Mouse (Mus musculus) neural tube, embryonic 15.5 days (tissue): Measurements from ENCODE around the gene Saa2. TPM values are rescaled to one million over a fixed set of nuclear protein-coding genes. Genes with fewer than 3 reads are reported as not detected.

Experiments
- ATAC-seq: fragments of 200-750 bp; cut with Nextera tagmentation; 2 replicates; pipeline ENCODE4 v1.8.0; 2017; ENCODE audit warnings: mild to moderate bottlenecking, moderate TSS enrichment, moderate library complexity; ENCODE audit not compliant: low FRiP score
- H3K27ac ChIP-seq: fragments of 300-500 bp; sonication (generic); replicated peaks from 2 replicates; pipeline ENCODE4 v1.5.1; 2015; ENCODE audit warnings: mild to moderate bottlenecking, inconsistent platforms
- H3K27me3 ChIP-seq: fragments of 300-500 bp; sonication (generic); replicated peaks from 2 replicates; pipeline ENCODE4 v1.6.1; 2015; ENCODE audit warnings: inconsistent platforms
- H3K36me3 ChIP-seq: fragments of 300-500 bp; sonication (generic); 2 replicates; pipeline ENCODE4 v1.6.1; 2015; ENCODE audit warnings: inconsistent platforms
- H3K4me1 ChIP-seq: fragments of 300-500 bp; sonication (generic); 2 replicates; pipeline ENCODE4 v1.6.1; 2015; ENCODE audit warnings: inconsistent platforms
- H3K4me2 ChIP-seq: fragments of 300-500 bp; sonication (generic); 2 replicates; pipeline ENCODE4 v1.6.1; 2015; ENCODE audit warnings: inconsistent platforms, mild to moderate bottlenecking, moderate library complexity
- H3K4me3 ChIP-seq: fragments of 300-500 bp; sonication (generic); replicated peaks from 2 replicates; pipeline ENCODE4 v1.5.1; 2015; ENCODE audit warnings: mild to moderate bottlenecking, inconsistent platforms
- H3K9ac ChIP-seq: fragments of 300-500 bp; sonication (generic); replicated peaks from 2 replicates; pipeline ENCODE4 v1.6.1; 2015; ENCODE audit warnings: mild to moderate bottlenecking, inconsistent platforms
- H3K9me3 ChIP-seq: fragments of 300-500 bp; sonication (generic); replicated peaks from 2 replicates; pipeline ENCODE4 v1.6.1; 2016; ENCODE audit warnings: inconsistent platforms
- WGBS: fragments of 180-500 bp; shearing (Covaris S2); methylation state at CpG from one replicate; pipeline ENCODE4 v1.1.7; 2015; ENCODE audit warnings: mixed read lengths; 5-methylcytosine and 5-hydroxymethylcytosine counted together
- polyA plus RNA-seq: library from polyadenylated mRNA; unstranded; fragments of >200 nt; fragmentation: Nextera tagmentation; extraction: Ambion mirVana; gene quantifications from 2 replicates; pipeline ENCODE4 v1.2.1, GENCODE M21; 2015

The Saa2 gene
- polyA plus RNA-seq, 1 experiment from 2014 or later = not detected

- no peak overlapping the region for H3K4me3 ChIP-seq
- H3K27me3 ChIP-seq = no peaks in the 10 kb centered on the region
- no peaks in the 10 kb centered on the region for H3K9me3 ChIP-seq
Measured at GRCm38 (mm10) chr7:46767371-46767770, 15.8 kb downstream of the Saa2 start.

GRCm38 (mm10) chr7:46768451-46768850 is 16.9 kb downstream of the Saa2 start:
- 95% methylated on average over 7 of the region's 7 CpGs for WGBS

More at GRCm38 (mm10) chr7:46767371-46767770, 15.8 kb downstream of the Saa2 start:
- Histone ChIP-seq H3K4me2 (no peak overlapping the region), H3K9ac (no peak overlapping the region), H3K27ac (no peak overlapping the region), H3K4me1 (no peaks in the 10 kb centered on the region), H3K36me3 (peaks cover 72% of the 10 kb centered on the region)
- no peak for ATAC-seq

GRCm38 (mm10) chr7:46770706-46771105 is 19.1 kb downstream of the Saa2 start:
- Histone ChIP-seq H3K9ac (no peak overlapping the region), H3K4me1 (no peaks in the 10 kb centered on the region), H3K4me3 (no peak overlapping the region), H3K9me3 (no peaks in the 10 kb centered on the region), H3K27ac (no peak overlapping the region), H3K36me3 (peaks cover 76% of the 10 kb centered on the region), H3K4me2 (no peak overlapping the region), H3K27me3 (no peaks in the 10 kb centered on the region)
- no peak for ATAC-seq
- WGBS = 65% methylated on average over 4 of the region's 4 CpGs

More at GRCm38 (mm10) chr7:46768451-46768850, 16.9 kb downstream of the Saa2 start:
- Histone ChIP-seq H3K4me2 (no peak overlapping the region), H3K27ac (no peak overlapping the region), H3K9me3 (no peaks in the 10 kb centered on the region), H3K27me3 (no peaks in the 10 kb centered on the region), H3K4me3 (no peak overlapping the region), H3K4me1 (no peaks in the 10 kb centered on the region), H3K36me3 (peaks cover 72% of the 10 kb centered on the region), H3K9ac (no peak overlapping the region)
- no peak for ATAC-seq

GRCm38 (mm10) chr7:46789177-46789849 is 37.7 kb downstream of the Saa2 start:
- no peak for ATAC-seq
- Histone ChIP-seq H3K4me1 (peaks cover 12% of the 10 kb centered on the region), H3K4me2 (no peak overlapping the region), H3K9me3 (no peaks in the 10 kb centered on the region), H3K4me3 (no peak overlapping the region), H3K27me3 (no peaks in the 10 kb centered on the region), H3K36me3 (peaks cover 45% of the 10 kb centered on the region), H3K9ac (no peak overlapping the region), H3K27ac (no peak overlapping the region)
- 94% methylated on average over 5 of the region's 5 CpGs for WGBS

- peaks cover 45% of the 10 kb centered on the region for H3K4me1 ChIP-seq
- peaks cover 9% of the 10 kb centered on the region for H3K36me3 ChIP-seq
- H3K27me3 ChIP-seq = no peaks in the 10 kb centered on the region
- peak overlapping the region; percentile 20; the same call in 1 of the 2 replicates for H3K4me2 ChIP-seq
- H3K9ac ChIP-seq = 0 out of 2 replicates have a peak overlapping the region, but pooled peaks have one; percentile 17
- ATAC-seq = no peak
- H3K4me3 ChIP-seq = no peak overlapping the region
- H3K27ac ChIP-seq = no peak overlapping the region
- WGBS = 86% methylated on average over 4 of the region's 4 CpGs
- no peaks in the 10 kb centered on the region for H3K9me3 ChIP-seq
Measured at GRCm38 (mm10) chr7:46793871-46794270, 42.3 kb downstream of the Saa2 start.

- peaks cover 13% of the 10 kb centered on the region for H3K36me3 ChIP-seq
- peaks cover 45% of the 10 kb centered on the region for H3K4me1 ChIP-seq
- ATAC-seq = peak; percentile 99
- peak within 1 kb of the TSS; percentile 86 for H3K9ac ChIP-seq
- H3K27me3 ChIP-seq = no peaks in the 10 kb centered on the region
- H3K4me2 ChIP-seq = peak within 1 kb of the TSS; percentile 85
- peak within 1 kb of the TSS; percentile 90 for H3K27ac ChIP-seq
- peak within 1 kb of the TSS; percentile 70 for H3K4me3 ChIP-seq
- under 1% methylated on average over 73 of the region's 75 CpGs for WGBS
- no peaks in the 10 kb centered on the region for H3K9me3 ChIP-seq
Measured at GRCm38 (mm10) chr7:46795287-46796205, 44.0 kb downstream of the Saa2 start, which contains the start of the genes Hps5 and Gtf2h1. Hps5 (minus strand) TSS chr7:46796064. Gtf2h1 (plus strand) TSS chr7:46796103.

- WGBS = under 1% methylated on average over 31 of the region's 31 CpGs
- peak; percentile 67; the same call in 1 of the 2 replicates for ATAC-seq
- Histone ChIP-seq H3K4me3 (peak overlapping the region; percentile 70), H3K27me3 (no peaks in the 10 kb centered on the region), H3K36me3 (peaks cover 14% of the 10 kb centered on the region), H3K9ac (peak overlapping the region; percentile 86), H3K4me2 (peak overlapping the region; percentile 85), H3K9me3 (no peaks in the 10 kb centered on the region), H3K27ac (peak overlapping the region; percentile 90), H3K4me1 (peaks cover 45% of the 10 kb centered on the region)
Measured at GRCm38 (mm10) chr7:46796206-46796679, 44.7 kb downstream of the Saa2 start.

- peak overlapping the region; percentile 85 for H3K4me2 ChIP-seq
- no peak for ATAC-seq
- H3K9me3 ChIP-seq = no peaks in the 10 kb centered on the region
- H3K4me3 ChIP-seq = peak overlapping the region; percentile 70
- WGBS = 59% methylated on average over 6 of the region's 6 CpGs
- no peak overlapping the region for H3K27ac ChIP-seq
- peaks cover 45% of the 10 kb centered on the region for H3K4me1 ChIP-seq
- H3K36me3 ChIP-seq = peaks cover 18% of the 10 kb centered on the region
- no peaks in the 10 kb centered on the region for H3K27me3 ChIP-seq
- H3K9ac ChIP-seq = peak overlapping the region; percentile 86
Measured at GRCm38 (mm10) chr7:46796779-46797178, 45.2 kb downstream of the Saa2 start.

Other genes starting within 250 kb of the Saa2 start
- 42.3 and 49.1 TPM in 2 replicates for gene Sergef, start 112.0 kb upstream of the Saa2 start, polyA plus RNA-seq
- 0.64 TPM in 1 of 2 replicates, not detected in the other for gene Tph1, start 79.3 kb upstream of the Saa2 start, polyA plus RNA-seq
- 12.7 and 17.3 TPM in 2 replicates for gene Saal1, start 41.1 kb upstream of the Saa2 start, polyA plus RNA-seq
- 0.29 and 0.51 TPM in 2 replicates for gene Saa3, start 36.1 kb upstream of the Saa2 start, polyA plus RNA-seq
- gene Saa4, start 19.2 kb upstream of the Saa2 start, polyA plus RNA-seq = not detected in 2 replicates
- 0.45 and 0.65 TPM in 2 replicates for gene Saa1, start 8.8 kb upstream of the Saa2 start, polyA plus RNA-seq
- 14.9 and 15.8 TPM in 2 replicates for gene Hps5, start 44.3 kb downstream of the Saa2 start, polyA plus RNA-seq
- gene Gtf2h1, start 44.3 kb downstream of the Saa2 start, polyA plus RNA-seq = 37.0 and 40.9 TPM in 2 replicates
- gene Ldha, start 89.7 kb downstream of the Saa2 start, polyA plus RNA-seq = 638 and 911 TPM in 2 replicates
- gene Ldhc, start 109.4 kb downstream of the Saa2 start, polyA plus RNA-seq = 0.13 and 0.28 TPM in 2 replicates
- gene Tsg101, start 168.2 kb downstream of the Saa2 start, polyA plus RNA-seq = 292 and 317 TPM in 2 replicates
- gene Uevld, start 206.7 kb downstream of the Saa2 start, polyA plus RNA-seq = 4.3 and 5.2 TPM in 2 replicates
- not detected in 2 replicates for gene Gm9999, start 231.8 kb downstream of the Saa2 start, polyA plus RNA-seq